Mouse (Mus musculus): ENCODE results near the gene Txndc17.

DNA sequence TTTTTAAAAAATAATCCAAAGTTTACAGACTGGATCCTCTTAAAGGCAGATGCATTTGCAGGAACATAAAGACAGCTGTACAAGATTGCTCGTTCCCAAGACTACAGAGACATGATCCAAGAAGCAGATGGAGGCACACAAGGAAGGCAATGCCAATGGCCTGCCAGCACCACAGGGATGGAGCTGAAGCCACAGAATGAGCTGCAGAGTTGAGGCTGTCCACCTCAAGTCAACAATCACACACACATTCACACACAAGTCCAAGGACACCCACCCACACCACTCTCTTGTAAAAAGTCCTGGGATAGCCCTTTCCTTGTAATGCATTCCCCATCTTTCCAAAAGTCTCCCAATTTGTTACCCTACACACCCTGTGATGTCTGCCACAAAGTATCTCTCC is 3.9 kb upstream of the Txndc17 start:
- TF ChIP-seq CTCF (IDR thresholded peaks at IDR 0.05; ENCODE audit: extremely low read depth, insufficient read length, insufficient replicate concordance, low read depth, low read length) (no peak), POLR2A (IDR thresholded peaks at IDR 0.05; ENCODE audit: low read depth, low read length) (no peak)
